In genomic region chr1:157635776-157636175, GRCm38 (mm10) we compare ENCODE assay signal across 20 mouse cellular contexts.
DNase-seq lines count a peak whose midpoint lies in the region; ATAC-seq and TF ChIP-seq lines count a peak whose summit lies in the region.
"Had no signal": no experiment of that assay in that cellular context is flagged by ENCODE, and none has a peak within 500 bp of the region (broad histone marks: within the 10 kb centered on the region; RNA-seq: fewer than 3 reads in every experiment).

No protein-coding gene starts in this region.

- no peaks in the 10 kb centered on the region for H3K4me1 ChIP-seq in cerebellum, adult 2 months (ENCODE audit: control insufficient read depth, insufficient read depth, low read length)
- H3K4me1 ChIP-seq: embryonic facial prominence, embryonic 15.5 days; forebrain, embryonic 10.5 days; hindbrain, embryonic 15.5 days had no signal

- H3K4me3 ChIP-seq in cerebellum, adult 2 months (replicated peaks; ENCODE audit: insufficient read depth, low read depth, low read length) = no peak overlapping the region
- H3K4me3 ChIP-seq: embryonic facial prominence, embryonic 15.5 days; erythroblast, embryonic 14.5 days; forebrain, embryonic 10.5 days; heart, embryonic 13.5 days; hindbrain, embryonic 15.5 days had no signal

- TF ChIP-seq POLR2A in cerebellum, adult 2 months (IDR thresholded peaks at IDR 0.05; ENCODE audit: borderline replicate concordance, insufficient read depth, low read length) = no peak

- no peak for TF ChIP-seq CTCF in cerebellum, adult 2 months (IDR thresholded peaks at IDR 0.05; ENCODE audit: borderline replicate concordance, insufficient read depth, low read depth, low read length)

- 55% methylated on average over 6 of the region's 6 CpGs for WGBS in cerebellum, adult 2 months

- peak; percentile 66 for DNase-seq in cerebellum, adult 11 months
- DNase-seq in cerebellum, adult 2 months = peak; percentile 71 to 80
- DNase-seq in cerebellum, postnatal 10 days = peak; percentile 82 to 87
- DNase-seq in layer of hippocampus, adult 8-10 months (ENCODE audit: low spot score in 2 of 2) = no peak
- no peak for DNase-seq in adrenal gland, adult 2 months
- no peak for DNase-seq in lung, postnatal 10 days
- DNase-seq: adrenal gland, postnatal 10 days; B cell, adult 2 months; embryo, embryonic 11 days; gastrocnemius, postnatal 36 days; heart, postnatal 36 days had no signal

- no peaks in the 10 kb centered on the region for H3K27me3 ChIP-seq in cerebellum, adult 2 months (ENCODE audit: control insufficient read depth, insufficient read depth, low read length)
- H3K27me3 ChIP-seq: embryonic facial prominence, embryonic 15.5 days; hindbrain, embryonic 15.5 days had no signal

- no peak overlapping the region for H3K27ac ChIP-seq in cerebellum, adult 2 months (ENCODE audit: insufficient read depth, low read length)
- H3K27ac ChIP-seq: embryonic facial prominence, embryonic 15.5 days; forebrain, embryonic 10.5 days; heart, embryonic 13.5 days; hindbrain, embryonic 15.5 days had no signal

- ATAC-seq in cerebellum, adult (ENCODE audit: insufficient number of reproducible peaks, low FRiP score, low TSS enrichment) = no peak
- ATAC-seq: CD4-positive, CD25-positive, alpha-beta regulatory T cell, adult 4 months; forebrain, embryonic 14.5 days; intestine, postnatal 0 days had no signal

Comparison
In these comparisons a context has a peak if more than half of its experiments do, and no peak if none do; other contexts are left out.
1. DNase-seq: peak in cerebellum, adult 11 months (single experiment), cerebellum, adult 2 months (2 of 2) and cerebellum, postnatal 10 days (2 of 2); none in layer of hippocampus, adult 8-10 months (0 of 2), adrenal gland, adult 2 months (single experiment) and lung, postnatal 10 days (single experiment).